Mouse (Mus musculus): ENCODE measurements around the gene Hist2h2bb.

- TF ChIP-seq CTCF (IDR thresholded peaks at IDR 0.05; ENCODE audit: low read depth) (no peak), EP300 (IDR thresholded peaks at IDR 0.05; ENCODE audit: low read depth) (no peak)
These were observed 31.4 kb downstream of the Hist2h2bb start for GRCm38 (mm10) chr3:96300706-96301529.
